Mouse (Mus musculus): ENCODE results near the gene Fam171a1.

- TF ChIP-seq CTCF (IDR thresholded peaks at IDR 0.05) = no peak
- no peak for TF ChIP-seq EP300 (IDR thresholded peaks at IDR 0.05)
Observed at GRCm38 (mm10) chr2:3118969-3119368, 4.9 kb downstream of the Fam171a1 start.

Measured in lung, postnatal 0 days (tissue).